Mouse (Mus musculus): Measurements from ENCODE around the gene Aldh2. TPM values are rescaled to one million over a fixed set of nuclear protein-coding genes. Genes with fewer than 3 reads are reported as not detected.

The Aldh2 gene
- 147 TPM for polyA plus RNA-seq (2015; fragmentation: Illumina TruSeq; extraction: RNeasy Lipid Tissue Mini Kit (QIAGEN cat#74804); ENCODE audit: low read depth, low replicate concordance)

DNA sequence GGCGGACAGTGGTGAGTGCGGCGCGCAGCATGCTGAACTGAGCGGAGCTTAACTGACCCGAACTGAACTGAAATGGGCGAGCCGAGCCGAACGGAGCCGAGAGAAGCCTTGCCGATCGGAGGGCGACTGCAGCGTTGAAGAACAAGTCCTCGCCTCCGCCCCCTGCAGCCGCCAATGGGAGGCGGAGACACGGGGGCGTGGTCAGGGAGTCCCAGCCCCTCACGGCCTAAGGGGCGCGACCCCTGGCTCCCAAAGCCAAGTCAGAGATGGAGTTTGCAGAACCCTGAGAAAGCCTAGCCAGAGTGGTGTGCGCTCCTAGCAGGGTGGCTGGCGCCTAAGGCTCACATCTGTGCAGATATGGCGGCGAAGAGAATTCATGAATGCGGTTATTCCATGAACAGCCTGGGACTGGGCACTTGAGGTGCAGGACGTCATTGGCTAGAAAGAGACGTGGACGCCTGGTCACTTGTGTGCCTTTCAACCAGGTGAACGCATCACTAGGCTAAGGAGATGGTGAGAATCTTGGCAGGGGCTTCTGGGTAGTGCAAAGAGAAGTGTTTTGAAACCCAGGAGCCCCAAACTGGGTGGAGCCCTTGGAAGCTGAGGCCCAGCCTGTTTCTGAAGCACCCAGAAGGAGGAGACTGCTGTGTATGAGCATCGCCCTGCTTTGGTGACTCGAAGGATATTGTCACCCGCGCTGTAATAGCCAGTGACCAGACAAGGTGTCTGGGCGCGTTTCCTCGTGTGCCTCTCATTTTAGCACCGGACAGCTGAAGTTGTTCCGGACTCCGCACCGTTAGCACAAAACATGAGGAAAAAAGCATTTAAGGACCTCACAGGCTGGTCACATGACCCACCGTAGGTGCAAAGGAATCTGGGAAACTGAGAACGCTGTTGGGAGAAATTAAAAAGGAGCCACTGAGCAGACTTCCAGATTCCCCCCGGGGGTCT lies at the start of gene Aldh2:
Gene Aldh2, minus strand, starts transcription at position 374 of the 951 bp plus-strand sequence.

DNA sequence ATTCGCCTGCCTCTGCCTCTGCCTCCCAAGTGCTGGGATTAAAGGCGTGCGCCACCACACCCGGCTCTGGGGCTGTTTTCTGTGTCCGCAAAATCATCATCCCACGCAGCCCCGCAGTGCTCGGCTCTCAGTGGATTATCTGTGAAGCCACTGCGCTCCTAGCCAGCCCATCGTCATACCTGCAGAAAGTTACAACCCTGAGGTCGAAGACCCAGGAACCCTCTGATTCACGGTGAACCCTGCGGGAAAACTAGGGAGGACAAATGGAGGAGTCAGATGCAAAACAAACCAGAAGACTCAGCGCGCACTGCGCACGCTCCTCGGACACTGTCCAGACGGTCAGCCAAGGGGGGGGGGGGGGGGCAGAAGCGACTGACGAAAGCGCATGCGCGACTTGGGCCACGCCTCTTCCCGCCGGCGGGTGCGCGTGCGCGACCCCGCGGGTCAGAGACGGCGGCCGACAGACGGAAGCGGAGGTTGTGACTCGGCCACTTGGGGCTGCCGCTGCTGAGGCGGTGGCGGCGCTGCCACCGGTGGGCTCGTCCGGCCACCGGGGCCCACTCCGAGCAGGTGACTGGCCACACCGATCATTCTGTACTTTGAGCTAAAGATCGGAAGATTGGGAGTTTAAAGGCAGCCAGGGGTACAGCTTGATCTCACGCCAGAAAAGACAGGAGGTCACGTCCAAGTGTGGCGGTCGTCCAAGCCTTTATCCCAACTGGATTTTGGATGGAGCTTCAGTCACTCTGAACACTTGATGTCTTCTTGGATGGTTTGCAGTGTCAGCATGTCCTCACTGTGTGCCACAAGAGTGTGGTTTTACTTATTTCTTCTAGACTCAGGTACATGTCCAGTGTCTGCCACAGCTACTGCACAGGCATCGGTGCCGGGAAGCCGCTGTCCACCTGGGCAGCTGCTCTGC lies 25.2 kb upstream of the Aldh2 start, which contains the start of gene Acad12:
Gene Acad12, minus strand, starts transcription at position 347 of the 922 bp plus-strand sequence.

DNA sequence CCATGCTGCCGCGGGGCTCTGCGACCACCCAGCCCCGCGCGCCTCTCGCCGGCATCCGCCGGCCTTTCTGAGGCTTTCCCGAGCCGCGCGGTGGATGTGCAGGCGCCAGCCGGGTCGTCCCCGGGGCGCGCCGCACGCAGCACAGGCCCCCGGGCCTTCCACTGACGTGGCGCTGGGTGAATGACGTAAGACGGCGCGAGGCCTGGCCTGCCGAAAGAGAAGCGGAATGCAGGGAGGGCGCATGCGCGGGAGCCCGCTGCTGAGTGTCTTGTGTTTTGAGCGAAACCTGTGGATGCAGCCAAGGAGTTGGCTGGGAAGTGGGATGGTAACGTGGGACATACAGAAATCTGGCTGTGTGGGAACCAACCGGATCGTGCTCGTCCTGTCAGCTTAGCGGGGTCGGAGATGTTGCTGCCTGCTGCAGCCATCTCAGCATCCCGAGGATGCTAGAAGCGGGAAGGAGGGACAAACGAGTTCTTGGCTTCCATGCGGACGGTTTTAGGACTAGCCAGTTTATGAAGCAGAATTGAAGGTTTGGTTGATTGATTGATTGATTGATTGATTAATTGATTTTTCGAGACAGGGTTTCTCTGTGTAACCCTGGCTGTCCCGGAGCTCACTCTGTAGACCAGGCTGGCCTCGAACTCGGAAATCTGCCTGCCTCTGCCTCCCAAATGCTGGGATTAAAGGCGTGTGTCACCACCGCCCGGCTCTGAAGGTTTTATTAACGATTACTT lies 47.7 kb downstream of the Aldh2 start, which contains the start of gene Mapkapk5:
Gene Mapkapk5, minus strand, starts transcription at position 113 of the 737 bp plus-strand sequence.

DNA sequence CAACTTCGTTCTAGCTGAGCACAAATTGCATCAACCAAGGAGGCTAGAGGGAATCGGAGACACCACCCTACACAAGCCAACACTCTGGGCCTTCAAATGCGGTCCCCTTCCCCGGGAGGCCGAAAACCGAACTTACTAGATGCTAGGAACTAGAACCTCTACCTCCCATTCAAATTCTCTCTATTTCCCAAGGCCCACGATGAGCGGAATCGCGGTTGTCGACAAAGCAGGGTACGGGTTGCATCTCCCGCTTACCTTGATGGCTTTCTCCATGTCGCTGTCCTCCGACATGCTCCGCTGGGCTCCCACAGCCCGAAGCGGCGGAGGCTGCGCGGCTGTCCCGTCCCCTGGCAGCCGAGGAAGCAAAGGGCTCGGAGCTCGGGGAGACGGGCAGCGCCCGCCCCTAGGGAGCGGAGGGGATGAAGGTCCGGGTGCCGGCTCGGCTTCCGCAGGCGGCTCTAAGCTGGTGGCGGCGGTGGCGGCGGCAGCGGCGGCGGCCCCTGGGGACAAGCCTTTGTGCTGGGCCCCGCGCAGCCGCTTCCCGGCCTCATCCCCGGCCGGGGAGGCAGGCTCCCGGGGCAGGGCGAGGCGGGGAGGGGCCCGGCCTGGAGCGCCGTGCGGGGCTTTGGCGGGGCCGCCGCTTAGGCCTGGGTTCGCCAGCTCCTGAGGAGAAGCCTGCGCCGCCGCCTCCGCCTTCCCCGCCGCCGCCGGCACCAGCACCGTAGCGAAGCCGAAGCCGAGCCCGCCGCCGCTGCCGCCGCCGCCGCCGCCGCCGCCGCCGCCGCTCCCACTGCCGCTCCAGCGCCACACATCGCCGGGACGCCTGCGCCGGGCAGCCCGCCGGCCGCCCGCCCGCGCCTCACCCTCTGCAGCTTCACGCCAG lies 48.5 kb downstream of the Aldh2 start, which contains the start of the genes Adam1a and Gm42878:
Gene Adam1a, minus strand, starts transcription at position 573 of the 883 bp plus-strand sequence.
Gene Gm42878, minus strand, starts transcription at position 573 of the 883 bp plus-strand sequence.

Other genes with a start within 250 kb of the Aldh2 start
- 59.1 TPM for gene Trafd1, start 208.2 kb downstream of the Aldh2 start, polyA plus RNA-seq (2015; fragmentation: Illumina TruSeq; extraction: RNeasy Lipid Tissue Mini Kit (QIAGEN cat#74804); ENCODE audit: low read depth, low replicate concordance)
- 27.3 TPM for gene Naa25, start 195.9 kb downstream of the Aldh2 start, polyA plus RNA-seq (2015; fragmentation: Illumina TruSeq; extraction: RNeasy Lipid Tissue Mini Kit (QIAGEN cat#74804); ENCODE audit: low read depth, low replicate concordance)
- gene Tmem116, start 141.9 kb downstream of the Aldh2 start, polyA plus RNA-seq (2015; fragmentation: Illumina TruSeq; extraction: RNeasy Lipid Tissue Mini Kit (QIAGEN cat#74804); ENCODE audit: low read depth, low replicate concordance): 3.8 TPM
- gene Erp29, start 141.3 kb downstream of the Aldh2 start, polyA plus RNA-seq (2015; fragmentation: Illumina TruSeq; extraction: RNeasy Lipid Tissue Mini Kit (QIAGEN cat#74804); ENCODE audit: low read depth, low replicate concordance): 194 TPM
- gene Adam1b, start 90.4 kb downstream of the Aldh2 start, polyA plus RNA-seq (2015; fragmentation: Illumina TruSeq; extraction: RNeasy Lipid Tissue Mini Kit (QIAGEN cat#74804); ENCODE audit: low read depth, low replicate concordance): not detected
- gene Adam1a, start 48.3 kb downstream of the Aldh2 start, polyA plus RNA-seq (2015; fragmentation: Illumina TruSeq; extraction: RNeasy Lipid Tissue Mini Kit (QIAGEN cat#74804); ENCODE audit: low read depth, low replicate concordance): 10.9 TPM
- not detected for gene Gm42878, start 48.3 kb downstream of the Aldh2 start, polyA plus RNA-seq (2015; fragmentation: Illumina TruSeq; extraction: RNeasy Lipid Tissue Mini Kit (QIAGEN cat#74804); ENCODE audit: low read depth, low replicate concordance)
- 69.5 TPM for gene Mapkapk5, start 47.9 kb downstream of the Aldh2 start, polyA plus RNA-seq (2015; fragmentation: Illumina TruSeq; extraction: RNeasy Lipid Tissue Mini Kit (QIAGEN cat#74804); ENCODE audit: low read depth, low replicate concordance)
- gene Acad12, start 25.1 kb upstream of the Aldh2 start, polyA plus RNA-seq (2015; fragmentation: Illumina TruSeq; extraction: RNeasy Lipid Tissue Mini Kit (QIAGEN cat#74804); ENCODE audit: low read depth, low replicate concordance): 3.1 TPM
- gene Acad10, start 66.7 kb upstream of the Aldh2 start, polyA plus RNA-seq (2015; fragmentation: Illumina TruSeq; extraction: RNeasy Lipid Tissue Mini Kit (QIAGEN cat#74804); ENCODE audit: low read depth, low replicate concordance): 2.1 TPM
- gene Brap, start 66.7 kb upstream of the Aldh2 start, polyA plus RNA-seq (2015; fragmentation: Illumina TruSeq; extraction: RNeasy Lipid Tissue Mini Kit (QIAGEN cat#74804); ENCODE audit: low read depth, low replicate concordance): 54.5 TPM
- 130 TPM for gene Atxn2, start 117.5 kb upstream of the Aldh2 start, polyA plus RNA-seq (2015; fragmentation: Illumina TruSeq; extraction: RNeasy Lipid Tissue Mini Kit (QIAGEN cat#74804); ENCODE audit: low read depth, low replicate concordance)
- gene Sh2b3, start 243.8 kb upstream of the Aldh2 start, polyA plus RNA-seq (2015; fragmentation: Illumina TruSeq; extraction: RNeasy Lipid Tissue Mini Kit (QIAGEN cat#74804); ENCODE audit: low read depth, low replicate concordance): 12.2 TPM

All from brain, adult 10 weeks (tissue).